Mouse (Mus musculus) hindbrain, embryonic 13.5 days (tissue): ENCODE results near the gene Thsd4. TPM values are rescaled to one million over a fixed set of nuclear protein-coding genes. Genes with fewer than 3 reads are reported as not detected.

Experiments used
- ATAC-seq: fragments of 200-750 bp; cut with Nextera tagmentation; 2 replicates; pipeline ENCODE4 v1.8.0; 2017; ENCODE audit warnings: moderate TSS enrichment; ENCODE audit not compliant: low FRiP score
- H3K27ac ChIP-seq: fragments of 300-500 bp; sonication (generic); 2 replicates; pipeline ENCODE4 v1.5.1; 2015; ENCODE audit warnings: inconsistent platforms, mild to moderate bottlenecking, moderate library complexity
- H3K27me3 ChIP-seq: fragments of 300-500 bp; sonication (generic); 2 replicates; pipeline ENCODE4 v1.6.1; 2015; ENCODE audit warnings: mild to moderate bottlenecking, inconsistent platforms
- H3K36me3 ChIP-seq: fragments of 300-500 bp; sonication (generic); 2 replicates; pipeline ENCODE4 v1.6.1; 2015; ENCODE audit warnings: mild to moderate bottlenecking, inconsistent platforms
- H3K4me1 ChIP-seq: fragments of 300-500 bp; sonication (generic); replicated peaks from 2 replicates; pipeline ENCODE4 v1.6.1; 2015; ENCODE audit warnings: inconsistent platforms
- H3K4me2 ChIP-seq: fragments of 300-500 bp; sonication (generic); 2 replicates; pipeline ENCODE4 v1.6.1; 2015; ENCODE audit warnings: inconsistent platforms, mild to moderate bottlenecking, moderate library complexity
- H3K4me3 ChIP-seq: fragments of 300-500 bp; sonication (generic); 2 replicates; pipeline ENCODE4 v1.5.1; 2015; ENCODE audit warnings: mild to moderate bottlenecking, inconsistent platforms
- H3K9ac ChIP-seq: fragments of 300-500 bp; sonication (generic); 2 replicates; pipeline ENCODE4 v1.6.1; 2015; ENCODE audit warnings: mild to moderate bottlenecking, inconsistent platforms
- H3K9me3 ChIP-seq: fragments of 300-500 bp; sonication (generic); 2 replicates; pipeline ENCODE4 v1.6.1; 2016; ENCODE audit warnings: inconsistent platforms
- WGBS: fragments of 180-500 bp; shearing (Covaris S2); methylation state at CpG from one replicate; pipeline ENCODE4 v1.1.7; 2015; 5-methylcytosine and 5-hydroxymethylcytosine counted together
- polyA plus RNA-seq: library from polyadenylated mRNA; unstranded; fragments of >200 nt; fragmentation: Nextera tagmentation; extraction: Ambion mirVana; gene quantifications from 2 replicates; pipeline ENCODE4 v1.2.1, GENCODE M21; 2015

Thsd4 gene
- polyA plus RNA-seq, 1 experiment from 2014 or later = 6.2 TPM

- Histone ChIP-seq H3K9me3 (no peaks in the 10 kb centered on the region), H3K27me3 (no peaks in the 10 kb centered on the region), H3K4me2 (no peak overlapping the region), H3K4me3 (no peak overlapping the region), H3K36me3 (no peaks in the 10 kb centered on the region), H3K4me1 (peaks cover 24% of the 10 kb centered on the region), H3K9ac (0 out of 2 replicates have a peak overlapping the region, but pooled peaks have one; percentile 35), H3K27ac (peak overlapping the region; percentile 36; the same call in 1 of the 2 replicates)
- no peak for ATAC-seq
- 65% methylated on average over 9 of the region's 9 CpGs for WGBS
These were observed 289.6 kb downstream of the Thsd4 start for GRCm38 (mm10) chr9:60231981-60232881.

- 71% methylated on average over 4 of the region's 4 CpGs for WGBS
- no peak overlapping the region for H3K9ac ChIP-seq
- no peaks in the 10 kb centered on the region for H3K36me3 ChIP-seq
- no peak overlapping the region for H3K27ac ChIP-seq
- H3K4me2 ChIP-seq = no peak overlapping the region
- H3K9me3 ChIP-seq = no peaks in the 10 kb centered on the region
- peaks cover 24% of the 10 kb centered on the region for H3K4me1 ChIP-seq
- no peak overlapping the region for H3K4me3 ChIP-seq
- no peak for ATAC-seq
- H3K27me3 ChIP-seq = no peaks in the 10 kb centered on the region
These were observed 292.4 kb downstream of the Thsd4 start for GRCm38 (mm10) chr9:60229496-60229895.

- Histone ChIP-seq H3K9ac (no peak overlapping the region), H3K9me3 (no peaks in the 10 kb centered on the region), H3K36me3 (no peaks in the 10 kb centered on the region), H3K27me3 (no peaks in the 10 kb centered on the region), H3K4me1 (peaks cover 28% of the 10 kb centered on the region), H3K4me2 (no peak overlapping the region), H3K27ac (no peak overlapping the region), H3K4me3 (no peak overlapping the region)
- WGBS = 75% methylated on average over 7 of the region's 7 CpGs
- no peak for ATAC-seq
These were observed 294.1 kb downstream of the Thsd4 start for GRCm38 (mm10) chr9:60227727-60228126.

- Histone ChIP-seq H3K27me3 (no peaks in the 10 kb centered on the region), H3K4me1 (peaks cover 18% of the 10 kb centered on the region), H3K4me3 (no peak overlapping the region), H3K27ac (no peak overlapping the region), H3K4me2 (no peak overlapping the region), H3K9ac (no peak overlapping the region), H3K36me3 (no peaks in the 10 kb centered on the region), H3K9me3 (no peaks in the 10 kb centered on the region)
- 75% methylated on average over 4 of the region's 4 CpGs for WGBS
- ATAC-seq = no peak
These were observed 295.2 kb downstream of the Thsd4 start for GRCm38 (mm10) chr9:60226679-60227078.

- Histone ChIP-seq H3K4me3 (no peak overlapping the region), H3K4me1 (peaks cover 14% of the 10 kb centered on the region), H3K36me3 (no peaks in the 10 kb centered on the region), H3K9me3 (no peaks in the 10 kb centered on the region), H3K9ac (no peak overlapping the region), H3K4me2 (no peak overlapping the region), H3K27ac (no peak overlapping the region), H3K27me3 (no peaks in the 10 kb centered on the region)
- 86% methylated on average over 14 of the region's 14 CpGs for WGBS
- ATAC-seq = no peak
These were observed 295.7 kb downstream of the Thsd4 start for GRCm38 (mm10) chr9:60226155-60226554.

GRCm38 (mm10) chr9:60225453-60225852 is 296.4 kb downstream of the Thsd4 start:
- Histone ChIP-seq H3K4me2 (no peak overlapping the region), H3K4me1 (peaks cover 8% of the 10 kb centered on the region), H3K9me3 (no peaks in the 10 kb centered on the region), H3K27me3 (no peaks in the 10 kb centered on the region), H3K4me3 (no peak overlapping the region), H3K27ac (no peak overlapping the region), H3K36me3 (no peaks in the 10 kb centered on the region), H3K9ac (no peak overlapping the region)
- ATAC-seq = no peak
- WGBS = 82% methylated on average over 7 of the region's 7 CpGs

- ATAC-seq = no peak
- no peak overlapping the region for H3K4me3 ChIP-seq
- H3K9me3 ChIP-seq = no peaks in the 10 kb centered on the region
- WGBS = 11% methylated on average over 6 of the region's 6 CpGs
- no peak overlapping the region for H3K9ac ChIP-seq
- H3K4me1 ChIP-seq = peaks cover 8% of the 10 kb centered on the region
- no peaks in the 10 kb centered on the region for H3K27me3 ChIP-seq
- peak overlapping the region; percentile 2; the same call in 1 of the 2 replicates for H3K27ac ChIP-seq
- no peaks in the 10 kb centered on the region for H3K36me3 ChIP-seq
- H3K4me2 ChIP-seq = no peak overlapping the region
These were observed 297.7 kb downstream of the Thsd4 start for GRCm38 (mm10) chr9:60224039-60224695.

- H3K4me1 ChIP-seq = peaks cover 8% of the 10 kb centered on the region
- no peak overlapping the region for H3K4me3 ChIP-seq
- H3K27ac ChIP-seq = no peak overlapping the region
- H3K36me3 ChIP-seq = no peaks in the 10 kb centered on the region
- WGBS = 94% methylated on average over 2 of the region's 2 CpGs
- H3K27me3 ChIP-seq = no peaks in the 10 kb centered on the region
- no peaks in the 10 kb centered on the region for H3K9me3 ChIP-seq
- ATAC-seq = no peak
- H3K9ac ChIP-seq = no peak overlapping the region
- no peak overlapping the region for H3K4me2 ChIP-seq
These were observed 301.4 kb downstream of the Thsd4 start for GRCm38 (mm10) chr9:60220431-60220830.

- no peak for ATAC-seq
- 78% methylated on average over 6 of the region's 6 CpGs for WGBS
These were observed 303.4 kb downstream of the Thsd4 start for GRCm38 (mm10) chr9:60218396-60218795.

GRCm38 (mm10) chr9:60216029-60216428 is 305.8 kb downstream of the Thsd4 start:
- no peaks in the 10 kb centered on the region for H3K4me1 ChIP-seq
- H3K9me3 ChIP-seq = no peaks in the 10 kb centered on the region
- H3K4me3 ChIP-seq = no peak overlapping the region
- no peaks in the 10 kb centered on the region for H3K36me3 ChIP-seq
- no peak overlapping the region for H3K27ac ChIP-seq
- no peaks in the 10 kb centered on the region for H3K27me3 ChIP-seq
- no peak overlapping the region for H3K9ac ChIP-seq
- H3K4me2 ChIP-seq = no peak overlapping the region
- no peak for ATAC-seq
- 94% methylated on average over 6 of the region's 6 CpGs for WGBS

More at GRCm38 (mm10) chr9:60218396-60218795, 303.4 kb downstream of the Thsd4 start:
- no peaks in the 10 kb centered on the region for H3K36me3 ChIP-seq
- H3K4me2 ChIP-seq = no peak overlapping the region
- no peaks in the 10 kb centered on the region for H3K4me1 ChIP-seq
- H3K9me3 ChIP-seq = no peaks in the 10 kb centered on the region
- no peak overlapping the region for H3K4me3 ChIP-seq
- no peak overlapping the region for H3K9ac ChIP-seq
- H3K27ac ChIP-seq = no peak overlapping the region
- no peaks in the 10 kb centered on the region for H3K27me3 ChIP-seq

- Histone ChIP-seq H3K27me3 (no peaks in the 10 kb centered on the region), H3K36me3 (no peaks in the 10 kb centered on the region), H3K4me1 (no peaks in the 10 kb centered on the region), H3K9ac (no peak overlapping the region), H3K4me2 (no peak overlapping the region), H3K9me3 (no peaks in the 10 kb centered on the region), H3K4me3 (no peak overlapping the region), H3K27ac (no peak overlapping the region)
- no peak for ATAC-seq
- WGBS = 83% methylated on average over 1 of the region's 1 CpGs
These were observed 308.7 kb downstream of the Thsd4 start for GRCm38 (mm10) chr9:60213111-60213510.

- Histone ChIP-seq H3K9ac (no peak overlapping the region), H3K27ac (no peak overlapping the region), H3K27me3 (no peaks in the 10 kb centered on the region), H3K9me3 (no peaks in the 10 kb centered on the region), H3K4me2 (no peak overlapping the region), H3K4me3 (no peak overlapping the region), H3K36me3 (no peaks in the 10 kb centered on the region), H3K4me1 (no peaks in the 10 kb centered on the region)
- no peak for ATAC-seq
- 93% methylated on average over 1 of the region's 1 CpGs for WGBS
These were observed 313.0 kb downstream of the Thsd4 start for GRCm38 (mm10) chr9:60208843-60209242.
